Mouse (Mus musculus) limb, embryonic 10.5 days (tissue): ENCODE data around the gene Eif2b4. TPM values are rescaled to one million over a fixed set of nuclear protein-coding genes. Genes with fewer than 3 reads are reported as not detected.

Experiments
- DNase-seq: peaks from one replicate; pipeline ENCODE4 v3.0.0-alpha.2; 2017; ENCODE audit warnings: low spot score
- H3K27ac ChIP-seq: fragments of 300-500 bp; sonication (generic); 2 replicates; pipeline ENCODE4 v1.5.1; 2016; ENCODE audit warnings: mild to moderate bottlenecking
- H3K27me3 ChIP-seq: fragments of 300-500 bp; sonication (generic); 2 replicates; pipeline ENCODE4 v1.6.1; 2016; ENCODE audit warnings: low read depth, mild to moderate bottlenecking; ENCODE audit not compliant: poor library complexity, severe bottlenecking
- H3K36me3 ChIP-seq: fragments of 300-500 bp; sonication (generic); 2 replicates; pipeline ENCODE4 v1.6.1; 2016; ENCODE audit warnings: mild to moderate bottlenecking, moderate library complexity
- H3K4me1 ChIP-seq: fragments of 300-500 bp; sonication (generic); 2 replicates; pipeline ENCODE4 v1.6.1; 2016
- H3K4me3 ChIP-seq: fragments of 300-500 bp; sonication (generic); 2 replicates; pipeline ENCODE4 v1.5.1; 2016; ENCODE audit warnings: mild to moderate bottlenecking, moderate library complexity
- H3K9me3 ChIP-seq: fragments of 300-500 bp; sonication (generic); replicated peaks from 2 replicates; pipeline ENCODE4 v1.6.1; 2016; ENCODE audit warnings: mild to moderate bottlenecking
- WGBS: fragments of 180-500 bp; shearing (Covaris S2); methylation state at CpG from one replicate; pipeline ENCODE4 v1.1.7; 2016; 5-methylcytosine and 5-hydroxymethylcytosine counted together
- polyA plus RNA-seq: library from polyadenylated mRNA; unstranded; fragments of >200 nt; fragmentation: Nextera tagmentation; extraction: Ambion mirVana; gene quantifications from 2 replicates; pipeline ENCODE4 v1.2.1, GENCODE M21; 2016

Gene Eif2b4
- polyA plus RNA-seq = 85.7 and 89.6 TPM in 2 replicates

DNA sequence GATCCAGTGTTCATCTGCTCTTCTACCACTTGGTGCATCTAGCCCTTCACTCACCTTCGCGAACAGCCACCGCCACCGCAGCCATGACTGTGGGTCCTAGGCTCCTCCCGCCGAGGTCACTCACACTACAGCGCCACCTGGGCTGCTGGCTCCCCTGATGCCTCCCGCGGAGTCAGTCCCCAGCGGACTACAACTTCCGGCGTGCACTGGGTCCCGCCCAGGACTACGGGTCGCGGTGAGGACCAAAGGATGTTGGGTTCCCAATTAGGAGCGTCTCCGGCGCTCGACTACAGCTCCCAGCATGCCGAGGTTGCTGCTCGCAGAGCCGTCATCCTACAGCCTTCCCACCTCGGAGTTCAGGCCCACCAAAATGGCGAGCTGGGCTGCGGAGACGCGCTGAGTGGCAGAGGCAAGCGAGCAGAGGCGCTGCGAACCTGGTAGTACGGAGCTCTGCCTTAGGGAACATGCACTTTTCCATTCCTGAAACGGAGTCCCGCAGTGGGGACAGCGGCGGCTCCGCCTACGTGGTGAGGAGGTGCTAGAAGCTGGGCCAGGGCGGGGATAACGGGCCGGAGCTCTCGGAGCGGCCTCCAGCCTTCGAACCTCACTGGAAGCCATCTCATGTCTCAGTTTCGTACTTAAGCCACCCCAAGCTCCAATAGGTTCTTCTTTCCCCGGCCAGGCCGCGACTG is at the start of gene Eif2b4, which contains the start of gene Snx17:
Eif2b4 (minus strand) TSS at position 492 of the 692 bp plus-strand sequence.
Snx17 (plus strand) TSS at position 289 of the 692 bp plus-strand sequence.
- H3K36me3 ChIP-seq = peaks cover 74% of the 10 kb centered on the region
- peak; percentile 100 for DNase-seq
- under 1% methylated on average over 48 of the region's 48 CpGs for WGBS
- peak within 1 kb of the TSS; percentile 91 for H3K27ac ChIP-seq
- H3K9me3 ChIP-seq = no peaks in the 10 kb centered on the region
- H3K4me3 ChIP-seq = peak within 1 kb of the TSS; percentile 89
- H3K27me3 ChIP-seq = no peaks in the 10 kb centered on the region
- peaks cover 20% of the 10 kb centered on the region for H3K4me1 ChIP-seq

GRCm38 (mm10) chr5:31242191-31242590 is 49.0 kb upstream of the Eif2b4 start:
- WGBS = 48% methylated on average over 10 of the region's 10 CpGs
- no peaks in the 10 kb centered on the region for H3K27me3 ChIP-seq
- H3K4me1 ChIP-seq = peaks cover 13% of the 10 kb centered on the region
- H3K27ac ChIP-seq = no peak overlapping the region
- no peaks in the 10 kb centered on the region for H3K9me3 ChIP-seq
- peaks cover 37% of the 10 kb centered on the region for H3K36me3 ChIP-seq
- DNase-seq = no peak
- H3K4me3 ChIP-seq = peak overlapping the region; percentile 96

DNA sequence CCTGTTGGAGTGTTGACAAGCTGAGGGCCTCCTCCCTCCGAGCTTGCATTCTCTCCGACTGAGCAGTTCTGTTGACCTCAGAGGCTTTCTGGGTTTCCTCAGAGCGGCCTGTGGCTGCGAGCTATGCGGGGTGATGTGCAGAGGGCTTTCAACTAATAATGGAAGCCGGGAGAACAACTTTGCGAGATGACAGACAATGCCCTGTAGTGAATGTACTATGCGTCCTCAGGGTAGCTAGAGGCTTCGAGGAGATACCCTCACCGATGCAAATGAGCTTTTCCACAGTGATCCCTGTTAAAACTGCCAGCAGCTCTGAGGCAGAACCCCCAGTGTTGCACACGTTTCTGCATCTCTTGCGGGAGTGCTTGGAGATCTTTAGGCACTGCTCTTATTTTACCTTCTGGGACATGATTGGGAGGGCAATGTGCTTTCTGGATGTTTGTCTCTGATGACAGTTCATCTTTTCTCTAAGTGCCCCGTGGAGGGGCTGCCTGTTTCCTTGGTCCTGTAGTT is 48.3 kb upstream of the Eif2b4 start:
- DNase-seq = no peak
- Histone ChIP-seq H3K36me3 (peaks cover 31% of the 10 kb centered on the region), H3K27ac (peak overlapping the region; percentile 97), H3K9me3 (no peaks in the 10 kb centered on the region), H3K4me3 (peak overlapping the region; percentile 96), H3K4me1 (peaks cover 13% of the 10 kb centered on the region), H3K27me3 (no peaks in the 10 kb centered on the region)
- WGBS = 1% methylated on average over 13 of the region's 13 CpGs

DNA sequence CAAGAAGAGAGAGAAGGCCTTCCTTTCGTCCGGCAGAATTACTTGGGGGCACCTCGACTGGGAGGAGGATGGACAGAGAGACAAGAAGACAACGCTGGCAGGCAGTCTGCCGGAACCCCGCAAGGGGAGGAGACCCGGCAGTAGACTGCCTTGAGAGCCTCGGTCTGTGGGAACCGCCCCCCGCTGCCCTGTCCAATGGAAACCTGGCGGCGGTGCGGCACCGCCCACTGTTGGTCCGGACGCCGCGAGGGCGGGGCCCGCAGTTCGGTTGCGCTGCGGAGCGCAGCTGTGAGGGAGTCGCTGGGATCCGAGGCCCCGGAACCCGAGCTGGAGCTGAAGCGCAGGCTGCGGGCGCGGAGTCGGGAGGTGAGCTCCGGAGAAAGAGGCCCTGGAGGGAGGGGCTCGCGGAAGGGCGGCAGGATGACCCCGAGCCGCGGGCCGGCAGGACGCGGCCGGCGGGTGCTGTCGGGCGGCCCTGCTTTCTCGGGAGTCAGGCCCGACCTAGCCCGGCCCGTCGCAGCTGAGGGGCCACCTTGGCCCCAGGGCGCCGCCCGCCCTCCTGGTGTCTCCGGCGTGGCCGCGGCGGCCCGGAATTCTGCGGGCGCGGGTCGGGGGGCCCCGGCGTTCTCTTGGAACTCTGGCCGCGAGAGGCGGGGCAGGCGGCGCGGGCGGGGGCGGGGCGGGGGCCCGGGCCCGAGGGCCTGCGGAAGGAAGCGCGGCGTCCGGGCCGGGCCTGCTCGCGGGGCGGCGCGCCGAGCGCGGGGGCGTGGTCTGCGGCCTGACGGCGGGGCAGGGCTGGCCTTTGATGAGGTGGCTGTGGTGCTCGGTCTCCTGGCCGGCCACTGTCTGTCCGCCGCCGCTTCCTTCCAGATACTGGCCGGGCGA is 47.6 kb upstream of the Eif2b4 start, which contains the start of the genes Nrbp1 and Gm9970:
Nrbp1 (plus strand) TSS at position 228 of the 885 bp plus-strand sequence.
Gm9970 (minus strand) TSS at position 596 of the 885 bp plus-strand sequence.
- DNase-seq = peak; percentile 94
- Histone ChIP-seq H3K36me3 (peaks cover 24% of the 10 kb centered on the region), H3K4me3 (peak within 1 kb of the TSS; percentile 96), H3K9me3 (no peaks in the 10 kb centered on the region), H3K27ac (peak within 1 kb of the TSS; percentile 97), H3K4me1 (peaks cover 13% of the 10 kb centered on the region), H3K27me3 (no peaks in the 10 kb centered on the region)
- under 1% methylated on average over 102 of the region's 103 CpGs for WGBS

DNA sequence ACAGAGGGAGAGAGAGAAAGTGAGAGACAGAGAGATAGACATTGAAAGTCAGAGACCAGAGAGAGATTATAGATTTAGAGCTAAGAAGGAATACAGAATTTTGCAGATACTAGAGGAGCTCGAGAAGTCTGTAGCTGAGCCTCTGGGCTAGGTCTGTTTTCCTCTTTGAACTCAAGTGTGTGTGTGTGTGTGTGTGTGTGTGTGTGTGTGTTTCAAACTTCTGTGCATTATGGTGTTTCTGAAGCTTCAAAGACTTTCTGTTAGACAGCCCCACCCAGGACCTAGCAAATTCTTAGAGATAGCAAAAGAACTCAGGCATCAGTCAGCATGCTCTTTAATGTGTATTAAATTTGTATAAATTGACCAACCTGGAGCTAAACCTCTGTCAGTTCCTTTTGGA is 33.4 kb upstream of the Eif2b4 start:
- H3K4me1 ChIP-seq = no peaks in the 10 kb centered on the region
- WGBS = 78% methylated on average over 1 of the region's 1 CpGs
- no peak overlapping the region for H3K27ac ChIP-seq
- no peaks in the 10 kb centered on the region for H3K27me3 ChIP-seq
- DNase-seq = no peak
- no peaks in the 10 kb centered on the region for H3K9me3 ChIP-seq
- H3K4me3 ChIP-seq = no peak overlapping the region
- no peaks in the 10 kb centered on the region for H3K36me3 ChIP-seq

GRCm38 (mm10) chr5:31222696-31223095 is 29.5 kb upstream of the Eif2b4 start:
- no peak for DNase-seq
- WGBS = 93% methylated on average over 9 of the region's 9 CpGs

GRCm38 (mm10) chr5:31221304-31221945 is 28.2 kb upstream of the Eif2b4 start:
- peak; percentile 49 for DNase-seq

More at GRCm38 (mm10) chr5:31222696-31223095, 29.5 kb upstream of the Eif2b4 start:
- Histone ChIP-seq H3K27me3 (no peaks in the 10 kb centered on the region), H3K4me1 (peaks cover 5% of the 10 kb centered on the region; the same call in 1 of the 2 replicates), H3K36me3 (no peaks in the 10 kb centered on the region), H3K4me3 (no peak overlapping the region), H3K9me3 (no peaks in the 10 kb centered on the region), H3K27ac (no peak overlapping the region)

GRCm38 (mm10) chr5:31220448-31221303 is 27.4 kb upstream of the Eif2b4 start, which contains the start of gene Ppm1g:
TSS of gene Ppm1g (minus strand) at chr5:31220687.
- peak within 1 kb of the TSS; percentile 96 for H3K27ac ChIP-seq
- no peaks in the 10 kb centered on the region for H3K9me3 ChIP-seq
- under 1% methylated on average over 69 of the region's 70 CpGs for WGBS
- H3K27me3 ChIP-seq = no peaks in the 10 kb centered on the region
- H3K4me3 ChIP-seq = peak within 1 kb of the TSS; percentile 98
- DNase-seq = peak; percentile 99
- H3K36me3 ChIP-seq = peaks cover 11% of the 10 kb centered on the region; the same call in 1 of the 2 replicates
- H3K4me1 ChIP-seq = peaks cover 5% of the 10 kb centered on the region; the same call in 1 of the 2 replicates

More at GRCm38 (mm10) chr5:31221304-31221945, 28.2 kb upstream of the Eif2b4 start:
- Histone ChIP-seq H3K27me3 (no peaks in the 10 kb centered on the region), H3K9me3 (no peaks in the 10 kb centered on the region), H3K4me3 (peak overlapping the region; percentile 98), H3K4me1 (peaks cover 5% of the 10 kb centered on the region; the same call in 1 of the 2 replicates), H3K27ac (peak overlapping the region; percentile 96), H3K36me3 (peaks cover 8% of the 10 kb centered on the region; the same call in 1 of the 2 replicates)
- WGBS = 15% methylated on average over 11 of the region's 11 CpGs

- peaks cover 11% of the 10 kb centered on the region; the same call in 1 of the 2 replicates for H3K36me3 ChIP-seq
- peaks cover 5% of the 10 kb centered on the region; the same call in 1 of the 2 replicates for H3K4me1 ChIP-seq
- peak overlapping the region; percentile 96 for H3K27ac ChIP-seq
- H3K27me3 ChIP-seq = no peaks in the 10 kb centered on the region
- DNase-seq = no peak
- under 1% methylated on average over 40 of the region's 40 CpGs for WGBS
- H3K4me3 ChIP-seq = peak overlapping the region; percentile 98
- H3K9me3 ChIP-seq = no peaks in the 10 kb centered on the region
These were observed 26.7 kb upstream of the Eif2b4 start for GRCm38 (mm10) chr5:31219911-31220447.

DNA sequence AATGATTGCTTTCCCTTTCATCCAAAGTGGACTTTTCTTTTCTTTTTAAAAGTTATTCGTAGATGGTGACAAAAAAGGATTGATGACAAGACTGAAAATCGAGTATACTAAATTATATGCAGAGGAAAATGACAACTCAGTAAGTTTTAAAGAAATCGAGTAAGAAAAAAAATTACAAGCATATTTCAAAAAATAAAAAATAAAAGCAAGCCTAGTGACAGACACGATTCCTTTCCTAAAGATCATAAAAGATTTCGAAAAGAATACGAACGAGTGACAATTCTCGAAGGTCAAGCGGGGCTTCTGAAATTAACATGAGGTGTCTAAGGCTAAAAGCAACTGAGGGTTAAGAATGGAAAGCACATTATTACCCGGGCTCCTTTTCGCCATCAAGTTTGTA is 26.2 kb upstream of the Eif2b4 start:
- 3% methylated on average over 11 of the region's 11 CpGs for WGBS
- DNase-seq = no peak
- peaks cover 11% of the 10 kb centered on the region; the same call in 1 of the 2 replicates for H3K36me3 ChIP-seq
- H3K9me3 ChIP-seq = no peaks in the 10 kb centered on the region
- no peaks in the 10 kb centered on the region for H3K27me3 ChIP-seq
- H3K4me1 ChIP-seq = peaks cover 5% of the 10 kb centered on the region; the same call in 1 of the 2 replicates
- H3K27ac ChIP-seq = peak overlapping the region; percentile 96
- peak overlapping the region; percentile 98 for H3K4me3 ChIP-seq

GRCm38 (mm10) chr5:31219070-31219469 is 25.8 kb upstream of the Eif2b4 start:
- DNase-seq = no peak
- H3K9me3 ChIP-seq = no peaks in the 10 kb centered on the region
- H3K36me3 ChIP-seq = peaks cover 11% of the 10 kb centered on the region; the same call in 1 of the 2 replicates
- H3K27me3 ChIP-seq = no peaks in the 10 kb centered on the region
- peak overlapping the region; percentile 98 for H3K4me3 ChIP-seq
- 5% methylated on average over 2 of the region's 2 CpGs for WGBS
- peaks cover 5% of the 10 kb centered on the region; the same call in 1 of the 2 replicates for H3K4me1 ChIP-seq
- H3K27ac ChIP-seq = no peak overlapping the region
